Mouse (Mus musculus): Measurements from ENCODE around the gene Ctps2.

DNA sequence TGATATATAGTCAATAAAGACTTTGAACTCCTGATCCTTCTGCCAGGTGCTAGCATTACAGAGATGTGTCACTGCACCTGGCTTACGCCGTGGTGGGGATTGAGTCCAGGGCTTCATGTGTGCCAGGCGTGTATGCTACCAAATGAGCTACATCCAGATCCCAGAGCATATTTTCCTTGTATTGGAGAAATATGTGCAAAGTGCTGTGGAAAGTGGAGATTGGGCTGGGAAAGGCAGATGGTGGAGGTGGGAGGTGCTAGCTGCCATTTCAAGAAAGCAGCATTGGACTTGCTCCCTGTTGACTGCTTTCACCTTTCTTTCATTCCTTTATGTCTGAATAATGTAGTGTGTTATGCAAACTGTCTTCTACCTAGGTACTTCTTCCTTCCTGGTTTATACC lies 12.6 kb downstream of the Ctps2 start:
- TF ChIP-seq CTCF (IDR thresholded peaks at IDR 0.05; ENCODE audit: control insufficient read depth, insufficient read depth, insufficient replicate concordance, low read depth, low read length) (no peak), POLR2A (IDR thresholded peaks at IDR 0.05; ENCODE audit: control insufficient read depth, low read depth, low read length) (no peak)
